Mouse (Mus musculus) embryonic facial prominence, embryonic 14.5 days (tissue): Measurements from ENCODE around the gene Ascl4. TPM values are rescaled to one million over a fixed set of nuclear protein-coding genes. Genes with fewer than 3 reads are reported as not detected.

ENCODE experiments used
- ATAC-seq: fragments of 200-750 bp; cut with Nextera tagmentation; 2 replicates; pipeline ENCODE4 v1.8.0; 2017; ENCODE audit warnings: low read depth, moderate number of reproducible peaks, moderate TSS enrichment
- DNase-seq: peaks from one replicate; pipeline ENCODE4 v3.0.0-alpha.2; 2015; ENCODE audit warnings: low spot score
- H3K27ac ChIP-seq: fragments of 300-500 bp; sonication (generic); replicated peaks from 2 replicates; pipeline ENCODE4 v1.5.1; 2014; ENCODE audit warnings: low read depth, mild to moderate bottlenecking, low read length, moderate library complexity
- H3K27me3 ChIP-seq: fragments of 300-500 bp; sonication (generic); replicated peaks from 2 replicates; pipeline ENCODE4 v1.6.1; 2014; ENCODE audit warnings: low read length; ENCODE audit not compliant: control insufficient read depth, insufficient read depth
- H3K36me3 ChIP-seq: fragments of 300-500 bp; sonication (generic); 2 replicates; pipeline ENCODE4 v1.6.1; 2014; ENCODE audit warnings: low read length, mixed read lengths; ENCODE audit not compliant: control insufficient read depth, insufficient read depth
- H3K4me1 ChIP-seq: fragments of 300-500 bp; sonication (generic); 2 replicates; pipeline ENCODE4 v1.6.1; 2014; ENCODE audit warnings: antibody characterized with exemption, low read length; ENCODE audit not compliant: control insufficient read depth, insufficient read depth
- H3K4me2 ChIP-seq: fragments of 300-500 bp; sonication (generic); 2 replicates; pipeline ENCODE4 v1.6.1; 2014; ENCODE audit warnings: low read depth, mild to moderate bottlenecking, low read length, moderate library complexity, mixed read lengths
- H3K4me3 ChIP-seq: fragments of 300-500 bp; sonication (generic); 2 replicates; pipeline ENCODE4 v1.5.1; 2014; ENCODE audit warnings: low read depth, mild to moderate bottlenecking, low read length
- H3K9ac ChIP-seq: fragments of 300-500 bp; sonication (generic); 2 replicates; pipeline ENCODE4 v1.6.1; 2014; ENCODE audit warnings: low read depth, mild to moderate bottlenecking, low read length, moderate library complexity, mixed read lengths
- H3K9me3 ChIP-seq: fragments of 300-500 bp; sonication (generic); 2 replicates; pipeline ENCODE4 v1.6.1; 2016; ENCODE audit warnings: low read length; ENCODE audit not compliant: control insufficient read depth
- WGBS: fragments of 180-500 bp; shearing (Covaris S2); extraction: QIAGEN DNeasy Blood & Tissue Kit; methylation state at CpG from one replicate; pipeline ENCODE4 v1.1.7; 2014; 5-methylcytosine and 5-hydroxymethylcytosine counted together
- polyA plus RNA-seq: library from polyadenylated mRNA; unstranded; fragments of >200 nt; fragmentation: Nextera tagmentation; extraction: Ambion mirVana; gene quantifications from 2 replicates; pipeline ENCODE4 v1.2.1, GENCODE M21; 2014

Gene Ascl4
- polyA plus RNA-seq, 1 experiment from 2014 or later, result 0.49 TPM

DNA sequence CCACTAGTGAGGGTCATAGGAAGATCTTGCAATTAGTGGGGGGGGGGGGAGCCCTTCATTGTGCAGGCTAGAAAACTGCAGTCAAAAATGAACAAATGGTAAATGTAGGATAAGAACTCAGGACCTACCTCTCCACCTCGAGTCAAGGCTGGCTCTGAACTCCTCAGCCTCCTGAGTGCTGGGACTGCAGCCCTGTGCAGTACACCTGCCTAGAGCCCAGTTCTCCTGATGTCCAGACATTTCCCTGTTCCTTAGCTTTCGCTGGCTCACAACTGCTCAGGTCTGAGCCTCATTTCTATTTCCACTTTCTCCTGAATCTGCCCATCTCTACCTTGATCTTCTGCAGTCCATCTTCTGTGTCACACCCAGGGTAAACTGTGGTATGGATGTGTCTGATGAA, 39.0 kb downstream of the Ascl4 start:
- WGBS, result 70% methylated on average over 2 of the region's 2 CpGs
- Histone ChIP-seq H3K4me3 (no peak overlapping the region), H3K9me3 (no peaks in the 10 kb centered on the region), H3K36me3 (no peaks in the 10 kb centered on the region), H3K9ac (no peak overlapping the region), H3K4me2 (no peak overlapping the region), H3K27me3 (no peaks in the 10 kb centered on the region), H3K4me1 (no peaks in the 10 kb centered on the region), H3K27ac (no peak overlapping the region)
- ATAC-seq (no peak), DNase-seq (no peak)

DNA sequence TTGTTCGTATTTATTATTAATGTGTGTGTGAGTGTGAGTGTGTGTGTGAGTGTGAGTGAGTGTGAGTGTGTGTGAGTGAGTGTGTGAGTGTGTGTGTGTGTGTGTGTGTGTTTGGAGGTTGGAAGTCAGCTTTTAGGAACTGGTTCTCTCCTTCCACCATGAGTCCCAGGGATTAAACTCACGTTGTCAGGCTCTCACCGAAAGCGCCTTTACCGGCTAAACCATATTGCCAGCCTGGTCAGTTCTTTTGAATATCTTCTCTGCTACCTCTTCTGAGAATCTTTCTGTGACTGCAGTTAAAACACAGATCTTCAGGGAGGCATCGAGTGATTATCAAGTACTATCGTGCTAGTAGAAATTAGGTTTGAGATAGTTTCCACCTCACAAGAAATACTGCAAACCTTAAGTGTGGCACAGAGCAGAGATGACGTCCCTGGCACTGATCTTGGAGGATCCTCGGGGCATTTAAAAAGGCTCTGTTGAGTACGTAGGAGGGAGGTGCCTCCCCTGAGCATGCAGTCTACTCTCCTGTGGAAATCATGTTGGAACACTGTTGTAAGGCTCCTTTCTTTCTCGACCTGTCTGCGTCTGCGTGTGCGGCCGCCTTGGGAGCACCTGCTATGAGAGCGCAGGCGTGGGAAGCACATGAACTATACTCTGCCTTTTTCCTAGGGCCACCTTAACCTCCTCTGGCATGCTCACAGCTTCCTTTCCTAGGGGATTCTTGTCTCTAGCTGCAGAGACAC, 40.1 kb downstream of the Ascl4 start:
- no peak overlapping the region for H3K27ac ChIP-seq
- WGBS, result 58% methylated on average over 17 of the region's 17 CpGs
- no peaks in the 10 kb centered on the region for H3K27me3 ChIP-seq
- no peak overlapping the region for H3K9ac ChIP-seq
- H3K4me1 ChIP-seq, result no peaks in the 10 kb centered on the region
- no peaks in the 10 kb centered on the region for H3K36me3 ChIP-seq
- no peaks in the 10 kb centered on the region for H3K9me3 ChIP-seq
- DNase-seq, result no peak
- H3K4me2 ChIP-seq, result no peak overlapping the region
- H3K4me3 ChIP-seq, result no peak overlapping the region
- no peak for ATAC-seq

DNA sequence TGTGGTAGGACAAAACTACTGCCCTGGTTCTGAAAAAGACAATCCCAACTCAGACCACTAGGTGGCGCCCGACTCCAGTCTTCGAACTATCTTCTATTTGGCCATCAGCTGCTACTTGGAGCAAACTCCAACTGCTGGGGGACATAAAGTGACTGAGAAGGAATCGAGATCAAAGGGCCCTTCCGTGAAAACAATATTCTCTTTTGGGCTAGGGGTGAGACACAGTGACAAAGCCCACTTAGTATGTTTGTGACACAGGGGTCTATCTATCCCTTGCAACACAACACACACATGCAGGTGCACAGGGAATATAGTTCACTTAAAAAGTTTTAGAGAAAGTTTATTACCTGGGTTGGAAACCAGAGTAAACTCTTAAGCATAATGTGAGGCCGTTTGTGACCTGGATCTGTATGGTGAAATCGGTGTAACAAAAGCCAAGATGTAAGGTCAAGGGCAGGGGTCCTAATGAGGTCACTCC, 40.7 kb downstream of the Ascl4 start:
- H3K4me3 ChIP-seq, result no peak overlapping the region
- H3K4me2 ChIP-seq, result no peak overlapping the region
- H3K9me3 ChIP-seq, result no peaks in the 10 kb centered on the region
- no peak overlapping the region for H3K27ac ChIP-seq
- no peaks in the 10 kb centered on the region for H3K4me1 ChIP-seq
- no peaks in the 10 kb centered on the region for H3K36me3 ChIP-seq
- peak; percentile 75 for DNase-seq
- WGBS, result 13% methylated on average over 7 of the region's 7 CpGs
- no peak for ATAC-seq
- H3K27me3 ChIP-seq, result no peaks in the 10 kb centered on the region
- H3K9ac ChIP-seq, result no peak overlapping the region

DNA sequence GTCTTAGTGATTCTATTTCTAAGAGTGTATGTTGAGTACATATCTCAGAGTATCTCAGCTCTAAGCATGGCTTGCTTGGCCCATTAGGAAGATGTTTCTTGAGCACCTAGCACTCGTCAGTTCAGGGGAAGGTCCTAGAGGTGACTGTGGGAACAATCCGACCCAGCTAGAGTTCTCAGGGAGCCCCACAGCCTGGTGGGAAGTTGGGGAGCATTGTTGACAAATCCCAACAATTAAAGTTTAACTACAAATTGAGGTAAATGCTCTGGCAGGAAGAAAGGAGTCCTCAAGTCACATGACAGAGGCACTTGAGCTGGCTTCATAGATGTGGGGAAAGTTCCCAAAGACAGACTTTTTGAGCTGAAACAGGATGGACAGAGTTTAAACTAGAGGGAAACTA, 41.2 kb downstream of the Ascl4 start:
- Histone ChIP-seq H3K4me3 (no peak overlapping the region), H3K36me3 (no peaks in the 10 kb centered on the region), H3K4me1 (no peaks in the 10 kb centered on the region), H3K4me2 (no peak overlapping the region), H3K27ac (no peak overlapping the region), H3K9ac (no peak overlapping the region), H3K27me3 (no peaks in the 10 kb centered on the region), H3K9me3 (no peaks in the 10 kb centered on the region)
- no peak for DNase-seq
- 39% methylated on average over 2 of the region's 2 CpGs for WGBS
- ATAC-seq, result no peak

DNA sequence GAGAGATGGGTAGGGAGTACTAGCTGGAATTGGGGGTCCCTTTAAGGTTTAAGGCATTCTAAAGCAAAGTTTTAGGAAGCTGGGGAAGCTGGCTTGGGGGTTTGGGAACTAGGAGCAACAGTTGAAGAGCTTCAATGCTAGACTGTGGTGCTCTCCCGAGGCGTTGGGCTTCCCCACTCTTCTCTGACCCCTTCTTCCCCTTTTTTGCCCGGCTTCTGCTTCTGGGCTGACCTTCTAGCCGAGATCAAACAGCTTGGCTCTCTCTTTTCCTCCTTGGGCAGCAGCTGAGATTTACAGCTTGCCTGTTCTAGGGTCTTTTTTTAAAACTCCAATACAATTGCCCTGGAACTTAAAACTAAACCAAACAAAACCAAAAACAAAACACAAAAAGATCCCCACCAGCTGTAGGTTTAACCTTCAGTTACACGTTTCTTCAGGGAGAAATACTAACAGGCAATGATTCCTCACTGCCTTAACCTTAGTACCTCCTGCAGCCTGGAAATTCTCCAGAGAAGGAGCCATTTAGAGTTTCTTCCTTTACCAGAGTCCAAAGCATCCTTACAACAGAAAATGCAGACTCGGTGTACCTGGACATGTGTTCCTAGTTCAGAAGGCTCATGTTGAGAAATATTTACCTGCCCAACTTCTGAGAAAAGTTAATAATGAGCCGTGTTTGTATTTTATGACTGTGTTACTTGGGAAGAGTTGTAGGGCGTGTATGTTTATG, 42.6 kb downstream of the Ascl4 start:
- Histone ChIP-seq H3K27ac (no peak overlapping the region), H3K9me3 (no peaks in the 10 kb centered on the region), H3K4me3 (no peak overlapping the region), H3K36me3 (no peaks in the 10 kb centered on the region), H3K4me1 (no peaks in the 10 kb centered on the region), H3K9ac (no peak overlapping the region), H3K27me3 (no peaks in the 10 kb centered on the region), H3K4me2 (no peak overlapping the region)
- ATAC-seq (no peak), DNase-seq (no peak)
- 49% methylated on average over 8 of the region's 8 CpGs for WGBS

DNA sequence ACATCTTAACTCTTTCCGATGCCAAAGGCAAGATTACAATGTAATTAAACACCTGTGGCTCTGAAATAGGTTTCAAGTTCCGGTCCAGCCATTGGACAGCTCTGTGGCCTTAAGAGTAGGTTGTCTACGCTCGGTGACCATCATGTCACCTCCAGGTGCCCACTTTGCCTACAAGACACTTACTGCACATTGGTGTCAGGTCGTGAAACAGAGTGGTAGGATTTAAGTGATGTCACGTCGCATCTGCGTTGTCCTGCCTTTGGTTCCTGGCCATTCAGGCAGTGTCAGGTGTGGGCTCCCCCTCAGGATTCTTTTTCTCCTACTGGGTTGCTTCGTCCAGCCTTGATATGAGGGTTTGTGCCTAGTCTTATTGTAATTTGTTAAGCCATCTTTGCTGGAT, 44.3 kb downstream of the Ascl4 start:
- Histone ChIP-seq H3K27ac (no peak overlapping the region), H3K9me3 (no peaks in the 10 kb centered on the region), H3K4me1 (no peaks in the 10 kb centered on the region), H3K9ac (no peak overlapping the region), H3K4me2 (no peak overlapping the region), H3K27me3 (no peaks in the 10 kb centered on the region), H3K36me3 (no peaks in the 10 kb centered on the region), H3K4me3 (no peak overlapping the region)
- ATAC-seq, result no peak
- DNase-seq, result no peak
- 90% methylated on average over 9 of the region's 9 CpGs for WGBS

DNA sequence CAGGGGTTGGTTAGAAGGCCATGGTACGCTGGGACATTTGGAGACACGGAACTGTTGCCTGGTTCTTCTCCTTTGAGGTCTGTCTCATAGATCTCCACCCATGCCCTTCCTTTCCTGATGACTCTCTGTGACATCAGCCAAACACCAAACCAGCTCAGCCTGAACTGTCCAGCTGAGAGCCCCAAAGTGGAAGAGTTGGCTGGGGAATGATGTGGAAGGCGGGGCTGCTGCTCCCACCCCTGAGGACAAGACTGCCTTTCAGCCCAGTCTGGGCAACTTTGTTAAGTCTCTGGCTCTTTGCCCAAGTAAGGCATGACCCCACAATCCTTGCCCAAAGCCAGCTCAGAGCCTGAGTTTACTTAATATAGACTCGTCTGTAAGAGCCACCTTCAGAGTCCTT, 45.4 kb downstream of the Ascl4 start:
- DNase-seq (peak; percentile 47), ATAC-seq (peak; percentile 37; the same call in 1 of the 2 replicates)
- Histone ChIP-seq H3K4me2 (no peak overlapping the region), H3K36me3 (no peaks in the 10 kb centered on the region), H3K4me3 (no peak overlapping the region), H3K27me3 (no peaks in the 10 kb centered on the region), H3K27ac (no peak overlapping the region), H3K4me1 (no peaks in the 10 kb centered on the region), H3K9ac (no peak overlapping the region), H3K9me3 (no peaks in the 10 kb centered on the region)
- 75% methylated on average over 4 of the region's 4 CpGs for WGBS

DNA sequence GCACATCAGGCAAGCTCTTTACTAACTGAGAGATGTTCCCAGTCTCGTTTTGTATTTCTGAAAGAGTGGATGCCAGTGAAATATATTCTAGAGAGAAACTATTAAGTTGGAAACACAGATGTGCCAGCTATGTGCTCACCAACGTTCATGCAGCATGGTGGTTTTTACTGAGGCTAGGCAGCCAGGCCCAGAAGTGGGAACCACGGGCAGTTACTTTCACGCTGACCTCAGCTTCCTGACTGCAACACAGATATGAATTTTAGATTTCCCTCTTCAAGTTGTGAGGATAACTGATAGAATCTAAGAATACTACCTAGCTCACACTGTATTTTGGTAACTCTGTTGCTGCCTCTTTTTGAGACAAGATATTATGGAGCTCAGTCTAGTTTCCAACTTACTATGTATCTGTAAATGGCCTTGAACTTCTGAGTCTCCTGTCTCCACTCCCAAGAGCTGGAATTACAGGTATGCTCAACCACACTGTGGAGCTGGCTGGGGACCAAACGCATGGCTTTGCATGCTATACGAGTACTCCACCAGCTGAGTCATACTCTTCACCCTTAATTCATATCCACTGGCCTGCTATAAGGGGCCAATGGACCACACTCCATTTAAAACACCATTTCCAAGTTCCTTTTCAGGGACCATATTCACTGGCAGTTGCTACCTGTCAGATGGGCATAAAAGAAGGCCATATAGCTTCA, 62.1 kb downstream of the Ascl4 start:
- Histone ChIP-seq H3K27ac (no peak overlapping the region), H3K9me3 (no peaks in the 10 kb centered on the region), H3K36me3 (no peaks in the 10 kb centered on the region), H3K27me3 (no peaks in the 10 kb centered on the region), H3K9ac (no peak overlapping the region), H3K4me1 (no peaks in the 10 kb centered on the region; the same call in 1 of the 2 replicates), H3K4me2 (no peak overlapping the region), H3K4me3 (no peak overlapping the region)
- 72% methylated on average over 6 of the region's 6 CpGs for WGBS
- no peak for ATAC-seq
- DNase-seq, result peak; percentile 5
